21 mouse cellular contexts compared by ENCODE assay signal in the genomic region with DNA sequence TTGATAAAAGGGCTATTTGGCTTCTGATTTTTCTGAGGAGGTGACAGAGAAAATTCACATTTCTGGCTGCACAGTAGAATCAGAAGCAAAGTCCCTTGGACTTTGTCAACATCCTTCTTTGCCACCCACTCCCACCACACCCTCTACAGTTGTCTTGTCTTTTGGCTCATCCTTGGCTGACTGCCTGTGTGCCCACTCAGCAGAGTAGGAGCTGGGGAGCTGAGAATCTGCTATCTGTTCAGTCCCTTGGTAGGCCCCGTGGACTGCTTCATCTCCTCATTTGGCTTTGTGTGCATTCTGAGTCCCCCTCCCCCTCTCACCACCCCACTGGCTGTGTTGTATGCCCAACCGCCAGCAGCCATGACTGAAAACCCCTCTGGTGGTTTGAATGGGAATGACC.
DNase-seq lines count a peak whose midpoint lies in the region; ATAC-seq and TF ChIP-seq lines count a peak whose summit lies in the region.
"Had no signal": no experiment of that assay in that cellular context is flagged by ENCODE, and none has a peak within 500 bp of the region (broad histone marks: within the 10 kb centered on the region; RNA-seq: fewer than 3 reads in every experiment).

No protein-coding gene starts in this region.

- H3K4me3 ChIP-seq in left cerebral cortex, adult 2 months, result no peak overlapping the region
- no peak overlapping the region for H3K4me3 ChIP-seq in gastrocnemius, adult 2 months
- no peak overlapping the region for H3K4me3 ChIP-seq in liver, embryonic 12.5 days
- no peak overlapping the region for H3K4me3 ChIP-seq in forebrain, embryonic 11.5 days (ENCODE audit: low read depth, low read length)
- H3K4me3 ChIP-seq: embryonic facial prominence, embryonic 10.5 days; kidney, embryonic 15.5 days; liver, embryonic 15.5 days; midbrain, embryonic 12.5 days had no signal

- no peak for ATAC-seq in liver, embryonic 12.5 days
- no peak for ATAC-seq in forebrain, embryonic 11.5 days (replicated peaks; ENCODE audit: low FRiP score)
- ATAC-seq: forebrain, embryonic 14.5 days; hindbrain, embryonic 16.5 days; intestine, embryonic 16.5 days had no signal

- no peak overlapping the region for H3K27ac ChIP-seq in left cerebral cortex, adult 2 months
- H3K27ac ChIP-seq in gastrocnemius, adult 2 months, result no peak overlapping the region
- H3K27ac ChIP-seq in liver, embryonic 12.5 days, result no peak overlapping the region
- H3K27ac ChIP-seq in forebrain, embryonic 11.5 days (ENCODE audit: low read depth, low read length), result no peak overlapping the region
- H3K27ac ChIP-seq: embryonic facial prominence, embryonic 10.5 days; kidney, embryonic 15.5 days; liver, embryonic 15.5 days; midbrain, embryonic 12.5 days had no signal

- no peaks in the 10 kb centered on the region for H3K4me1 ChIP-seq in liver, embryonic 12.5 days
- H3K4me1 ChIP-seq in forebrain, embryonic 11.5 days (replicated peaks; ENCODE audit: control insufficient read depth, insufficient read depth, low read length), result no peaks in the 10 kb centered on the region
- H3K4me1 ChIP-seq: embryonic facial prominence, embryonic 10.5 days; kidney, embryonic 15.5 days; liver, embryonic 15.5 days; midbrain, embryonic 12.5 days had no signal

- no peaks in the 10 kb centered on the region for H3K9me3 ChIP-seq in liver, embryonic 12.5 days (replicated peaks)
- no peaks in the 10 kb centered on the region for H3K9me3 ChIP-seq in forebrain, embryonic 11.5 days (ENCODE audit: control insufficient read depth, low read length)
- H3K9me3 ChIP-seq: embryonic facial prominence, embryonic 10.5 days; kidney, embryonic 15.5 days; liver, embryonic 15.5 days; midbrain, embryonic 12.5 days had no signal

- peak; percentile 74 to 87 for DNase-seq in frontal cortex, adult 2 months (ENCODE audit: extremely low spot score in 1 of 2, low spot score in 1 of 2)
- DNase-seq in frontal cortex, postnatal 36 days (ENCODE audit: low spot score in 2 of 2), result peak; percentile 76 to 84
- peak; percentile 38 to 74 for DNase-seq in left cerebral cortex, adult 2 months (ENCODE audit: extremely low spot score in 1 of 2, low spot score in 2 of 2)
- DNase-seq in right cerebral cortex, adult 2 months (ENCODE audit: low spot score in 2 of 2), result peak; percentile 78 to 79
- no peak for DNase-seq in gastrocnemius, adult 2 months
- DNase-seq in heart, postnatal 10 days, result no peak
- no peak for DNase-seq in forebrain, embryonic 11.5 days (ENCODE audit: low spot score)
- DNase-seq: adrenal gland, postnatal 36 days; cerebellum, adult 9-10 months; gastrocnemius, postnatal 10 days; heart, adult 18-20 months; lung, postnatal 10 days; thymus, postnatal 36 days had no signal

- no peak overlapping the region for H3K4me2 ChIP-seq in liver, embryonic 12.5 days
- no peak overlapping the region for H3K4me2 ChIP-seq in forebrain, embryonic 11.5 days (ENCODE audit: low read depth, low read length, severe bottlenecking)
- H3K4me2 ChIP-seq: kidney, embryonic 15.5 days; liver, embryonic 15.5 days; midbrain, embryonic 12.5 days had no signal

- no peaks in the 10 kb centered on the region for H3K36me3 ChIP-seq in liver, embryonic 12.5 days
- no peaks in the 10 kb centered on the region for H3K36me3 ChIP-seq in forebrain, embryonic 11.5 days (ENCODE audit: control insufficient read depth, insufficient read depth, low read length)
- H3K36me3 ChIP-seq: embryonic facial prominence, embryonic 10.5 days; kidney, embryonic 15.5 days; liver, embryonic 15.5 days; midbrain, embryonic 12.5 days had no signal

- intact Hi-C loops in left cerebral cortex, adult 2 months (cut with DNase I), result loop anchor here (2.0 kb wide), 1 partner anchor 190 kb away; no protein-coding TSS in a partner anchor
- intact Hi-C loops in gastrocnemius, adult 2 months (cut with DNase I), result no loop called here
- intact Hi-C loops in heart, postnatal 10 days (cut with DNase I), result no loop called here

- WGBS in liver, embryonic 12.5 days (ENCODE audit: insufficient replicate concordance), result 58% methylated on average over 2 of the region's 2 CpGs
- 80% methylated on average over 2 of the region's 2 CpGs for WGBS in forebrain, embryonic 11.5 days

- H3K27me3 ChIP-seq in liver, embryonic 12.5 days (replicated peaks), result no peaks in the 10 kb centered on the region
- H3K27me3 ChIP-seq in forebrain, embryonic 11.5 days (ENCODE audit: control insufficient read depth, insufficient read depth, low read length), result no peaks in the 10 kb centered on the region
- H3K27me3 ChIP-seq: kidney, embryonic 15.5 days; liver, embryonic 15.5 days; midbrain, embryonic 12.5 days had no signal

- H3K9ac ChIP-seq in liver, embryonic 12.5 days, result no peak overlapping the region
- H3K9ac ChIP-seq in forebrain, embryonic 11.5 days (ENCODE audit: low read length), result no peak overlapping the region
- H3K9ac ChIP-seq: kidney, embryonic 15.5 days; liver, embryonic 15.5 days; midbrain, embryonic 12.5 days had no signal

- no peak; the same call in 1 of the 2 replicates for TF ChIP-seq CTCF in left cerebral cortex, adult 2 months (IDR thresholded peaks at IDR 0.05)
- no peak for TF ChIP-seq CTCF in gastrocnemius, adult 2 months (IDR thresholded peaks at IDR 0.05)

Comparison
In these comparisons a context has a peak if more than half of its experiments do, and no peak if none do; other contexts are left out.
1. DNase-seq: peak in frontal cortex, adult 2 months (2 of 2), frontal cortex, postnatal 36 days (2 of 2), left cerebral cortex, adult 2 months (2 of 2) and right cerebral cortex, adult 2 months (2 of 2); none in gastrocnemius, adult 2 months (single experiment), heart, postnatal 10 days (0 of 2) and forebrain, embryonic 11.5 days (single experiment).